Mouse (Mus musculus): ENCODE measurements around the gene Baz2a. TPM values are rescaled to one million over a fixed set of nuclear protein-coding genes. Genes with fewer than 3 reads are reported as not detected.
"Not testable (repeated sequence)": the region's sequence is repeated elsewhere in the genome, so short reads cannot be mapped to it uniquely, and the experiment has no call there.

Baz2a gene
- total and polyA plus RNA-seq, 3 experiments = 16.6 to 116 (median 34.7) TPM

DNA sequence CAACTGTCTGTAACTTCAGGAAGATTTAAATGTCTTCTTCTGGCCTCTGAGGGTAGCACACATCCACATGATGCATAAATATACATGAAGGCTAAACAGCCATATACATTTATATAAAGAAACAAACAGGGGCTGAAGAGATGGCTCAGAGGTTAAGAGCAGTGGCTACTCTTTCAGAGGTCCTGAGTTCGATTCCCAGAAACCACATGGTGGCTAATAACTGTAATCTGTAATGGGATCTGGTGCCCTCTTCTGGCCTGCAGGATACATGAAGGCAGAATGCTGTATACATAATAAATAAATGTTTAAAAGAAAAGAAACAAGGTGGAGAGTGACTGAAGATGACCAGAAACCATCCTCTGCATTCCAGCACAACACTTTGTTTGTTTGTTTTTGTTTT, 10.9 kb upstream of the Baz2a start:
- no peaks in the 10 kb centered on the region for H3K27me3 ChIP-seq (ENCODE audit: insufficient read depth, low read length)
- TF ChIP-seq CTCF (IDR thresholded peaks at IDR 0.05; ENCODE audit: low read depth, low read length) = 0 out of 2 replicates have a peak, but pooled peaks have one; percentile 3
- no peak for TF ChIP-seq GATA1 (IDR thresholded peaks at IDR 0.05; ENCODE audit: borderline replicate concordance, low read length)

DNA sequence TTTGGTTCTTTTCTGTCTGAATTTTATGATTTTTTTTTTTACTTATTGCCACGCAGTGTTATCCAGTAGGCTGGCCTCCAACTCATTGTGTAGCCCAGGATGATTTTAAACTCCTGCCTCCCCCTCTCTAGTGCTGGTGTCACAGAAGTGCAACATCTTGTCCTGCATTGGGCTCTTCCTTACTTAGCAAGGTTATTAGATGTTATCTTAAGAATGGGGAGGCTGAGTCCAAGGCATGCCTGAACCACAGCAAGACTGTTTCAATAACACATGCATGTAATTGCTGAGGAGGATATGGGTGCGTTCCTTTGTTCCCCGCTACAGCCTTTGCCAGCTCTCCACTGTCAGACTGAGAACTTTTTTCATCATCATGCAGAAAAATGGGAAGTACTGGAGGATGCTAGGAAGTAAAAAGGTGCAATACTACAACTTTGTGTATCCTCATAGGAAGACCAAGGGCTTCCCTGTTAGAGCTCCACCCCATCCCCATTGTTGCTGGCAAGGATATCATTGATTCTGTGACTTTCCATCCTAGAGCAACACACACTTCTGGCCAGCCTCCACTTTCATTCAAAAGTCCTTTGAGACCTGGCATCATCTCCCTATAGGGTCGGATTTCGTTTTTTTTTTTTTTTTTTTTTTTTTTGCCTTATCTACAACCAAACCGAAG, 9.4 kb upstream of the Baz2a start:
- Histone ChIP-seq H3K9me3 (replicated peaks) (no peaks in the 10 kb centered on the region), H3K36me3 (replicated peaks) (peaks cover 51% of the 10 kb centered on the region), H3K27me3 (ENCODE audit: insufficient read depth, low read length) (no peaks in the 10 kb centered on the region), H3K4me1 (ENCODE audit: insufficient read depth, low read depth, low read length) (peaks cover 31% of the 10 kb centered on the region), H3K4me3 (ENCODE audit: low read depth, low read length) (peak overlapping the region; percentile 81)
- ATAC-seq (ENCODE audit: extremely low read depth, insufficient number of reproducible peaks, low FRiP score, poor library complexity, severe bottlenecking) = no peak
- no peak for TF ChIP-seq TAL1 (conservative IDR thresholded peaks at IDR 0.05; ENCODE audit: low read depth, low read length)
- TF ChIP-seq GATA1 (IDR thresholded peaks at IDR 0.05; ENCODE audit: borderline replicate concordance, low read length) = no peak
- TF ChIP-seq GATA2 (IDR thresholded peaks at IDR 0.05; ENCODE audit: borderline replicate concordance, low read depth, low read length) = no peak
- no peak for TF ChIP-seq POLR2AphosphoS5 (IDR thresholded peaks at IDR 0.05; ENCODE audit: insufficient replicate concordance, low read depth, low read length)
- TF ChIP-seq CTCF (IDR thresholded peaks at IDR 0.05; ENCODE audit: low read depth, low read length) = no peak
- no peak for DNase-seq (ENCODE audit: low spot score)

More for the DNA sequence above, 10.9 kb upstream of the Baz2a start:
- DNase-seq (ENCODE audit: low spot score) (no peak), ATAC-seq (ENCODE audit: extremely low read depth, insufficient number of reproducible peaks, low FRiP score, poor library complexity, severe bottlenecking) (no peak)
- Histone ChIP-seq H3K4me1 (ENCODE audit: insufficient read depth, low read depth, low read length) (peaks cover 19% of the 10 kb centered on the region), H3K4me3 (ENCODE audit: low read depth, low read length) (no peak overlapping the region), H3K9me3 (replicated peaks) (no peaks in the 10 kb centered on the region), H3K36me3 (replicated peaks) (peaks cover 42% of the 10 kb centered on the region)

DNA sequence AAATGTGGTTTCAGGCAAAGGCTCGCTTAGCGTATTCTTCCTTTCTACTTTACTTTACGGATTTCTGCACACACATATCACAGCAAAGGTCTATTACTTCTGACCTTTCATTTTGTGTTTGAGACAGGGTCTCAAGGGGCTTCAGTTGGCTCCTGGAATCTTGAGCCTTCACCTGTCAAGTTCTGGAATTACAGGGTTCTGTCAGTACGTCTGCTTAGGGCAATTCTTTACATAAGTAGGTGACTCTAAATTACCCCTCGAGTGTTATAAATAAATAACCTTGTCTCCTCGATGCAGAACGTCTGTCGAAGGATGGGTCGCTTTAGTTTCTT, 8.9 kb upstream of the Baz2a start:
- no peak for ATAC-seq (ENCODE audit: extremely low read depth, insufficient number of reproducible peaks, low FRiP score, poor library complexity, severe bottlenecking)
- H3K9me3 ChIP-seq (replicated peaks) = no peaks in the 10 kb centered on the region
- H3K36me3 ChIP-seq (replicated peaks) = peaks cover 50% of the 10 kb centered on the region
- DNase-seq (ENCODE audit: low spot score) = no peak
- H3K4me3 ChIP-seq (ENCODE audit: low read depth, low read length) = peak overlapping the region; percentile 81
- H3K27me3 ChIP-seq (ENCODE audit: insufficient read depth, low read length) = no peaks in the 10 kb centered on the region
- no peak for TF ChIP-seq CTCF (IDR thresholded peaks at IDR 0.05; ENCODE audit: low read depth, low read length)
- no peak for TF ChIP-seq TAL1 (conservative IDR thresholded peaks at IDR 0.05; ENCODE audit: low read depth, low read length)
- TF ChIP-seq POLR2AphosphoS5 (IDR thresholded peaks at IDR 0.05; ENCODE audit: insufficient replicate concordance, low read depth, low read length) = no peak
- no peak for TF ChIP-seq GATA1 (IDR thresholded peaks at IDR 0.05; ENCODE audit: borderline replicate concordance, low read length)
- no peak for TF ChIP-seq GATA2 (IDR thresholded peaks at IDR 0.05; ENCODE audit: borderline replicate concordance, low read depth, low read length)
- peaks cover 31% of the 10 kb centered on the region for H3K4me1 ChIP-seq (ENCODE audit: insufficient read depth, low read depth, low read length)

DNA sequence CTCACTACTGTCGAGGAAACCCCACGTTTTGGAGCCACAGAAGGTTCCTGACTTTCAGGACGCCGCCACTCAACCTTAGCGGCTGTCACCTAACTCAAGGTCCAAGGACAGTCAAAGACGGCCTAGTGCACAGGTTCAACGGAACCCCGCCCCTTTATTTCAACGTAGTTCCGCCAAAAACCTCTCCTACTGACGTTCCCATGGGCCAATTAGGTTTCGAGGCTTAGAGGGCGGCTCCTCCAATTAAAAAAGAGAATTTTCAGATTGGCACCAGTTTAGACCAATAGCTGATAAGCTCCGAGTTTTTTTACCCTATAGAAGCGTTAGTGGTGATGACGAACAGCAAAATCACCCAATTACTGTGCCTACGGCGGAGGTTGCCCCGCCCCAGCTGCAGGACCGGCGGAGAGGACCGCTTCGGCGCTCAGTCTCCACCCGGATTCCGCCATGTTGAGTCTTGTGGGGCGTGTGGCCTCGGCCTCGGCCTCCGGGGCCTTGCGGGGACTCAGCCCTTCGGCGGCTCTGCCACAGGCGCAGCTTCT, 8.4 kb upstream of the Baz2a start, which contains the start of gene Atp5b:
Gene Atp5b (plus strand): TSS at position 394 of the 542 bp plus-strand sequence.
- no peaks in the 10 kb centered on the region for H3K27me3 ChIP-seq (ENCODE audit: insufficient read depth, low read length)
- H3K36me3 ChIP-seq (replicated peaks) = peaks cover 50% of the 10 kb centered on the region
- H3K4me3 ChIP-seq (ENCODE audit: low read depth, low read length) = peak within 1 kb of the TSS; percentile 81
- H3K9me3 ChIP-seq (replicated peaks) = no peaks in the 10 kb centered on the region
- peaks cover 36% of the 10 kb centered on the region for H3K4me1 ChIP-seq (ENCODE audit: insufficient read depth, low read depth, low read length)
- ATAC-seq (ENCODE audit: extremely low read depth, insufficient number of reproducible peaks, low FRiP score, poor library complexity, severe bottlenecking) (peak; percentile 93), DNase-seq (ENCODE audit: low spot score) (peak; percentile 93)
- TF ChIP-seq GATA1 (IDR thresholded peaks at IDR 0.05; ENCODE audit: borderline replicate concordance, low read length) = no peak
- TF ChIP-seq GATA2 (IDR thresholded peaks at IDR 0.05; ENCODE audit: borderline replicate concordance, low read depth, low read length) = no peak
- no peak for TF ChIP-seq POLR2AphosphoS5 (IDR thresholded peaks at IDR 0.05; ENCODE audit: insufficient replicate concordance, low read depth, low read length)
- no peak for TF ChIP-seq TAL1 (conservative IDR thresholded peaks at IDR 0.05; ENCODE audit: low read depth, low read length)
- TF ChIP-seq CTCF (IDR thresholded peaks at IDR 0.05; ENCODE audit: low read depth, low read length) = no peak

DNA sequence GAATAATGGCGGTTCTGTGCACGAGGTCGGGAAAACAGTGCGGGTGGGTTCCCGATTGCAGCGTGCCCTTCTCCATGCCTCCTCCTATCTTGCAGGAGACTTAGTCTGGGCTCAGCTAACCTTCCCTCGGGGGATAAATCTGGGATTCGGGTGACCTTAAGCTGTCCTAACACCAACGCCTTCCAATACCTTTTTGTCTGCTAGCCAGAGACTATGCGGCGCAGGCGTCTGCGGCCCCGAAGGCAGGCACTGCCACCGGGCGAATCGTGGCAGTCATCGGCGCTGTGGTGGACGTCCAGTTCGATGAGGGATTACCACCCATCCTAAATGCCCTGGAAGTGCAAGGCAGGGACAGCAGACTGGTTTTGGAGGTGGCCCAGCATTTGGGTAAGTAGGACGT, 7.7 kb upstream of the Baz2a start:
- TF ChIP-seq POLR2AphosphoS5 (IDR thresholded peaks at IDR 0.05; ENCODE audit: insufficient replicate concordance, low read depth, low read length) = peak; percentile 62; the same call in 1 of the 2 replicates
- TF ChIP-seq TAL1 (conservative IDR thresholded peaks at IDR 0.05; ENCODE audit: low read depth, low read length) = no peak
- Histone ChIP-seq H3K27me3 (ENCODE audit: insufficient read depth, low read length) (no peaks in the 10 kb centered on the region), H3K4me1 (ENCODE audit: insufficient read depth, low read depth, low read length) (peaks cover 43% of the 10 kb centered on the region), H3K4me3 (ENCODE audit: low read depth, low read length) (peak overlapping the region; percentile 81), H3K9me3 (replicated peaks) (no peaks in the 10 kb centered on the region), H3K36me3 (replicated peaks) (peaks cover 52% of the 10 kb centered on the region)
- DNase-seq (ENCODE audit: low spot score) (no peak), ATAC-seq (ENCODE audit: extremely low read depth, insufficient number of reproducible peaks, low FRiP score, poor library complexity, severe bottlenecking) (no peak)

DNA sequence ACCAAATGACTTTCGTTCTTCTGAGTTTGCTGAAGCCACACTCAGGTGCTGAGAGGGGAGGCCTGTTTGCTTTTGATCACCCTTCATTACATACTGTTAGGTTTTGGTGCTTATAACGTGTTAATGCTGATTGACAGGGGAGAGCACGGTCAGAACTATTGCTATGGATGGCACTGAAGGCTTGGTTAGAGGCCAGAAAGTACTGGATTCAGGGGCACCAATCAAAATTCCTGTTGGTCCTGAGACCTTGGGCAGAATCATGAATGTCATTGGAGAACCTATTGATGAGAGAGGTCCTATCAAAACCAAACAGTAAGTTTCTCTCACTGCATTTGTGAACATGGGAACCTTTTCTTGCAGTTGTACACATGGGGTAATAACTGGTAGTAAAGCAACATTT, 7.2 kb upstream of the Baz2a start:
- H3K9me3 ChIP-seq (replicated peaks) = no peaks in the 10 kb centered on the region
- no peak for TF ChIP-seq GATA1 (IDR thresholded peaks at IDR 0.05; ENCODE audit: borderline replicate concordance, low read length)
- DNase-seq (ENCODE audit: low spot score) (no peak), ATAC-seq (ENCODE audit: extremely low read depth, insufficient number of reproducible peaks, low FRiP score, poor library complexity, severe bottlenecking) (no peak)
- H3K4me1 ChIP-seq (ENCODE audit: insufficient read depth, low read depth, low read length) = peaks cover 47% of the 10 kb centered on the region
- peak overlapping the region; percentile 81 for H3K4me3 ChIP-seq (ENCODE audit: low read depth, low read length)
- peaks cover 55% of the 10 kb centered on the region for H3K36me3 ChIP-seq (replicated peaks)
- no peaks in the 10 kb centered on the region for H3K27me3 ChIP-seq (ENCODE audit: insufficient read depth, low read length)

DNA sequence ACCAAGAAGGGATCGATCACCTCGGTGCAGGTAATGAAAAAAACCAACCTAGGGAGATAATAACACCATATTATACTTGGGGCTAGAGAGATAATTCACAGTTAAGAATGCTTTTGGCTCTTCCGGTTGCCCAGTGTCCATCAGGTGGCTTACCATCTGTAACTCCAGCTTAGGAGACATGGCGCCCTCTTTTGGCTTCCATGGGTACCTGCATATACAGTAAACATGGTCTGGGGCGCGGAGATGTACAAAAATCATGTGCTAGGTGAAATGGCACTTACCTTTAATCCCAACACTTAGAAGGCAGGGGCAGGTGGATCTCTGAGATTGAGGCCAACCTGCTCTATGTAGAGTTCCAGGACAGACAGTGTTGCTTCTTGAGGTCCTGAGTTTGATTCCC, 5.0 kb upstream of the Baz2a start:
- no peaks in the 10 kb centered on the region for H3K27me3 ChIP-seq (ENCODE audit: insufficient read depth, low read length)
- H3K36me3 ChIP-seq (replicated peaks) = peaks cover 70% of the 10 kb centered on the region
- DNase-seq (ENCODE audit: low spot score) = no peak
- TF ChIP-seq TAL1 (conservative IDR thresholded peaks at IDR 0.05; ENCODE audit: low read depth, low read length) (no peak), GATA2 (IDR thresholded peaks at IDR 0.05; ENCODE audit: borderline replicate concordance, low read depth, low read length) (no peak), POLR2AphosphoS5 (IDR thresholded peaks at IDR 0.05; ENCODE audit: insufficient replicate concordance, low read depth, low read length) (no peak), CTCF (IDR thresholded peaks at IDR 0.05; ENCODE audit: low read depth, low read length) (no peak; the same call in 1 of the 2 replicates)
- no peaks in the 10 kb centered on the region for H3K9me3 ChIP-seq (replicated peaks)
- ATAC-seq (ENCODE audit: extremely low read depth, insufficient number of reproducible peaks, low FRiP score, poor library complexity, severe bottlenecking) = no peak
- H3K4me1 ChIP-seq (ENCODE audit: insufficient read depth, low read depth, low read length) = peaks cover 62% of the 10 kb centered on the region
- H3K4me3 ChIP-seq (ENCODE audit: low read depth, low read length) = no peak overlapping the region; the same call in 1 of the 2 replicates

DNA sequence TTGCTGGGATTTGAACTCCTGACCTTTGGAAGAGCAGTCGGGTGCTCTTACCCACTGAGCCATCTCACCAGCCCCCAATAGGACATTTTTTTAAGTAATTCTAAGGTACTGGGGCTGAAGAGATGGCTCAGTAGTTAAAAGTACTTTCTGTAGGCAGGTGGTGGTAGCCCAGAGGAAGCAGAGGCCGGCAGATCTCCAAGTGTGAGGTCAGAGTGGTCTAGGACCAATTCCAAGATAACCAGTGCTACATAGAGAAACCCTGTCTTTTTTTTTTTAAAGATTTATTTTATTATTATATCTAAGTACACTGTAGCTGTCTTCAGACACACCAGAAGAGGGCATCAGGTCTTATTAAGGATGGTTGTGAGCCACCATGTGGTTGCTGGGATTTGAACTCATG, 4.2 kb upstream of the Baz2a start:
- H3K9me3 ChIP-seq (replicated peaks); H3K27me3 ChIP-seq (ENCODE audit: insufficient read depth, low read length): not testable (repeated sequence)
- peaks cover 62% of the 10 kb centered on the region for H3K4me1 ChIP-seq (ENCODE audit: insufficient read depth, low read depth, low read length)

More for the DNA sequence above, 4.2 kb upstream of the Baz2a start:
- H3K4me3 ChIP-seq (ENCODE audit: low read depth, low read length); DNase-seq (ENCODE audit: low spot score); ATAC-seq (ENCODE audit: extremely low read depth, insufficient number of reproducible peaks, low FRiP score, poor library complexity, severe bottlenecking): not testable (repeated sequence)
- H3K36me3 ChIP-seq (replicated peaks) = peaks cover 68% of the 10 kb centered on the region

Measured in G1E (cell line).